Mouse (Mus musculus) gastrocnemius, postnatal 25 days (tissue): Measurements from ENCODE around the gene Bphl. TPM values are rescaled to one million over a fixed set of nuclear protein-coding genes. Genes with fewer than 3 reads are reported as not detected.

ENCODE experiments used
- DNase-seq: peaks from one replicate; pipeline ENCODE4 v3.0.0; 2022
- total RNA-seq, 2 experiments: library from RNA; stranded (reverse); gene quantifications; 1 replicate in 1 of 2; 2 replicates in 1 of 2; pipeline ENCODE4 v1.2.3; 2021

Gene Bphl
- total RNA-seq, 2 experiments from 2014 or later = 23.7 TPM

GRCm38 (mm10) chr13:34088871-34089288 lies 51.5 kb downstream of the Bphl start:
- DNase-seq = no peak

- no peak for DNase-seq
Measured at GRCm38 (mm10) chr13:34089358-34089757, 52.0 kb downstream of the Bphl start.

GRCm38 (mm10) chr13:34095542-34096435 lies 58.4 kb downstream of the Bphl start:
- no peak for DNase-seq

GRCm38 (mm10) chr13:34096455-34096854 lies 59.1 kb downstream of the Bphl start:
- no peak for DNase-seq

- DNase-seq = no peak
Measured at GRCm38 (mm10) chr13:34097086-34097485, 59.7 kb downstream of the Bphl start.

- DNase-seq = no peak
Measured at GRCm38 (mm10) chr13:34100733-34101132, 63.3 kb downstream of the Bphl start.

GRCm38 (mm10) chr13:34101247-34101646 lies 63.9 kb downstream of the Bphl start:
- DNase-seq = no peak

GRCm38 (mm10) chr13:34101908-34102307 lies 64.5 kb downstream of the Bphl start:
- DNase-seq = no peak

GRCm38 (mm10) chr13:34105364-34105763 lies 68.0 kb downstream of the Bphl start:
- DNase-seq = no peak

GRCm38 (mm10) chr13:34106256-34106655 lies 68.9 kb downstream of the Bphl start:
- no peak for DNase-seq

- no peak for DNase-seq
Measured at GRCm38 (mm10) chr13:34106999-34107398, 69.6 kb downstream of the Bphl start.

- no peak for DNase-seq
Measured at GRCm38 (mm10) chr13:34109035-34109676, 71.8 kb downstream of the Bphl start.

- DNase-seq = no peak
Measured at GRCm38 (mm10) chr13:34109677-34110058, 72.3 kb downstream of the Bphl start.

GRCm38 (mm10) chr13:34111019-34111418 lies 73.6 kb downstream of the Bphl start:
- no peak for DNase-seq

- no peak for DNase-seq
Measured at GRCm38 (mm10) chr13:34111878-34112277, 74.5 kb downstream of the Bphl start.

- no peak for DNase-seq
Measured at GRCm38 (mm10) chr13:34112369-34113081, 75.1 kb downstream of the Bphl start.

- no peak for DNase-seq
Measured at GRCm38 (mm10) chr13:34113086-34113485, 75.7 kb downstream of the Bphl start.

- DNase-seq = no peak
Measured at GRCm38 (mm10) chr13:34114654-34115053, 77.3 kb downstream of the Bphl start.

GRCm38 (mm10) chr13:34116508-34116907 lies 79.1 kb downstream of the Bphl start:
- no peak for DNase-seq

- no peak for DNase-seq
Measured at GRCm38 (mm10) chr13:34118816-34119215, 81.4 kb downstream of the Bphl start.

GRCm38 (mm10) chr13:34119406-34119805 lies 82.0 kb downstream of the Bphl start:
- no peak for DNase-seq

- no peak for DNase-seq
Measured at GRCm38 (mm10) chr13:34120536-34120935, 83.1 kb downstream of the Bphl start.
